Mouse (Mus musculus) spleen, postnatal 4 days (tissue): Measurements from ENCODE around the gene Smok2a.
"Not testable (repeated sequence)": the region's sequence is repeated elsewhere in the genome, so short reads cannot be mapped to it uniquely, and the experiment has no call there.

ENCODE experiments used
- DNase-seq, 2 experiments: peaks; one replicate each; pipeline ENCODE4 v3.0.0; 2022; ENCODE audit warnings: low spot score in 2 of 2

Smok2a gene

GRCm38 (mm10) chr17:13220888-13221287 lies at the start of gene Smok2a:
TSS of gene Smok2a (plus strand) at chr17:13221188.
- no peak for DNase-seq

- DNase-seq, result not testable (repeated sequence)
Observed at GRCm38 (mm10) chr17:13173578-13173977, 47.4 kb upstream of the Smok2a start.

GRCm38 (mm10) chr17:13174029-13174428 lies 47.0 kb upstream of the Smok2a start:
- DNase-seq, result not testable (repeated sequence)

GRCm38 (mm10) chr17:13175609-13176008 lies 45.4 kb upstream of the Smok2a start:
- not testable (repeated sequence) for DNase-seq

GRCm38 (mm10) chr17:13177796-13178195 lies 43.2 kb upstream of the Smok2a start:
- DNase-seq, result not testable (repeated sequence)

- not testable (repeated sequence) for DNase-seq
Observed at GRCm38 (mm10) chr17:13179021-13179420, 42.0 kb upstream of the Smok2a start.

- not testable (repeated sequence) for DNase-seq
Observed at GRCm38 (mm10) chr17:13180491-13180890, 40.5 kb upstream of the Smok2a start.

GRCm38 (mm10) chr17:13182712-13183111 lies 38.3 kb upstream of the Smok2a start:
- not testable (repeated sequence) for DNase-seq

GRCm38 (mm10) chr17:13184514-13184913 lies 36.5 kb upstream of the Smok2a start:
- not testable (repeated sequence) for DNase-seq

- DNase-seq, result not testable (repeated sequence)
Observed at GRCm38 (mm10) chr17:13186541-13186940, 34.4 kb upstream of the Smok2a start.

- not testable (repeated sequence) for DNase-seq
Observed at GRCm38 (mm10) chr17:13187621-13188020, 33.4 kb upstream of the Smok2a start.

- DNase-seq, result not testable (repeated sequence)
Observed at GRCm38 (mm10) chr17:13188846-13189245, 32.1 kb upstream of the Smok2a start.

- DNase-seq, result not testable (repeated sequence)
Observed at GRCm38 (mm10) chr17:13190836-13191583, 30.0 kb upstream of the Smok2a start.

GRCm38 (mm10) chr17:13196486-13196885 lies 24.5 kb upstream of the Smok2a start:
- DNase-seq, result not testable (repeated sequence)

- not testable (repeated sequence) for DNase-seq
Observed at GRCm38 (mm10) chr17:13198812-13199211, 22.2 kb upstream of the Smok2a start.

GRCm38 (mm10) chr17:13199880-13200409 lies 21.0 kb upstream of the Smok2a start:
- DNase-seq, result not testable (repeated sequence)

- DNase-seq, result not testable (repeated sequence)
Observed at GRCm38 (mm10) chr17:13201551-13201950, 19.4 kb upstream of the Smok2a start.

- not testable (repeated sequence) for DNase-seq
Observed at GRCm38 (mm10) chr17:13202453-13203107, 18.4 kb upstream of the Smok2a start.

GRCm38 (mm10) chr17:13205247-13205646 lies 15.7 kb upstream of the Smok2a start:
- not testable (repeated sequence) for DNase-seq

- peak in 1 of 2 experiments; percentile 64 for DNase-seq
Observed at GRCm38 (mm10) chr17:13206491-13206890, 14.5 kb upstream of the Smok2a start.

- not testable (repeated sequence) for DNase-seq
Observed at GRCm38 (mm10) chr17:13208460-13208859, 12.5 kb upstream of the Smok2a start.

GRCm38 (mm10) chr17:13212136-13212850 lies 8.7 kb upstream of the Smok2a start:
- no peak for DNase-seq
